Mouse (Mus musculus): ENCODE data around the gene Palm2. TPM values are rescaled to one million over a fixed set of nuclear protein-coding genes. Genes with fewer than 3 reads are reported as not detected.
A peak's percentile ranks its signal among the peaks of the same experiment; 100 is the strongest.

Gene Palm2
- polyA plus RNA-seq, 1 experiment, result 0.05 TPM

GRCm38 (mm10) chr4:57452661-57453060 is 18.6 kb downstream of the Palm2 start:
- Histone ChIP-seq H3K4me1 (ENCODE audit: control insufficient read depth, insufficient read depth, low read length) (no peaks in the 10 kb centered on the region), H3K27ac (ENCODE audit: insufficient read depth, low read depth, low read length) (no peak overlapping the region), H3K36me3 (ENCODE audit: control insufficient read depth, insufficient read depth, low read length) (no peaks in the 10 kb centered on the region), H3K27me3 (replicated peaks; ENCODE audit: control insufficient read depth, insufficient read depth, low read length) (no peaks in the 10 kb centered on the region), H3K4me3 (ENCODE audit: insufficient read depth, low read depth, low read length) (no peak overlapping the region)
- no peak for TF ChIP-seq CTCF (conservative IDR thresholded peaks at IDR 0.05; ENCODE audit: insufficient read depth, insufficient read length, low read depth, low read length)
- no peak for TF ChIP-seq POLR2A (IDR thresholded peaks at IDR 0.05; ENCODE audit: low read depth, low read length)
- no peak for DNase-seq
- WGBS, result 96% methylated on average over 5 of the region's 5 CpGs

- WGBS, result 57% methylated on average over 3 of the region's 3 CpGs
- peak; percentile 21 for DNase-seq
- TF ChIP-seq CTCF (conservative IDR thresholded peaks at IDR 0.05; ENCODE audit: insufficient read depth, insufficient read length, low read depth, low read length), result peak; percentile 59
- TF ChIP-seq POLR2A (IDR thresholded peaks at IDR 0.05; ENCODE audit: low read depth, low read length), result no peak
- no peaks in the 10 kb centered on the region for H3K4me1 ChIP-seq (ENCODE audit: control insufficient read depth, insufficient read depth, low read length)
- H3K27ac ChIP-seq (ENCODE audit: insufficient read depth, low read depth, low read length), result no peak overlapping the region
- H3K36me3 ChIP-seq (ENCODE audit: control insufficient read depth, insufficient read depth, low read length), result no peaks in the 10 kb centered on the region
- no peaks in the 10 kb centered on the region for H3K27me3 ChIP-seq (replicated peaks; ENCODE audit: control insufficient read depth, insufficient read depth, low read length)
- no peak overlapping the region for H3K4me3 ChIP-seq (ENCODE audit: insufficient read depth, low read depth, low read length)
These were observed 28.3 kb downstream of the Palm2 start for GRCm38 (mm10) chr4:57462378-57462777.

- 82% methylated on average over 7 of the region's 7 CpGs for WGBS
- TF ChIP-seq CTCF (conservative IDR thresholded peaks at IDR 0.05; ENCODE audit: insufficient read depth, insufficient read length, low read depth, low read length), result no peak
- no peak for TF ChIP-seq POLR2A (IDR thresholded peaks at IDR 0.05; ENCODE audit: low read depth, low read length)
- Histone ChIP-seq H3K4me3 (ENCODE audit: insufficient read depth, low read depth, low read length) (no peak overlapping the region), H3K27ac (ENCODE audit: insufficient read depth, low read depth, low read length) (no peak overlapping the region), H3K27me3 (replicated peaks; ENCODE audit: control insufficient read depth, insufficient read depth, low read length) (no peaks in the 10 kb centered on the region), H3K4me1 (ENCODE audit: control insufficient read depth, insufficient read depth, low read length) (no peaks in the 10 kb centered on the region), H3K36me3 (ENCODE audit: control insufficient read depth, insufficient read depth, low read length) (no peaks in the 10 kb centered on the region)
- no peak for DNase-seq
These were observed 48.4 kb downstream of the Palm2 start for GRCm38 (mm10) chr4:57482435-57482834.

- H3K27me3 ChIP-seq (replicated peaks; ENCODE audit: control insufficient read depth, insufficient read depth, low read length), result no peaks in the 10 kb centered on the region
- H3K36me3 ChIP-seq (ENCODE audit: control insufficient read depth, insufficient read depth, low read length), result no peaks in the 10 kb centered on the region
- no peak overlapping the region for H3K27ac ChIP-seq (ENCODE audit: insufficient read depth, low read depth, low read length)
- TF ChIP-seq CTCF (conservative IDR thresholded peaks at IDR 0.05; ENCODE audit: insufficient read depth, insufficient read length, low read depth, low read length) (no peak), POLR2A (IDR thresholded peaks at IDR 0.05; ENCODE audit: low read depth, low read length) (no peak)
- no peak overlapping the region for H3K4me3 ChIP-seq (ENCODE audit: insufficient read depth, low read depth, low read length)
- no peak for DNase-seq
- 78% methylated on average over 3 of the region's 3 CpGs for WGBS
- no peaks in the 10 kb centered on the region for H3K4me1 ChIP-seq (ENCODE audit: control insufficient read depth, insufficient read depth, low read length)
These were observed 52.3 kb downstream of the Palm2 start for GRCm38 (mm10) chr4:57486392-57486791.

- Histone ChIP-seq H3K4me3 (ENCODE audit: insufficient read depth, low read depth, low read length) (no peak overlapping the region), H3K27me3 (replicated peaks; ENCODE audit: control insufficient read depth, insufficient read depth, low read length) (no peaks in the 10 kb centered on the region), H3K4me1 (ENCODE audit: control insufficient read depth, insufficient read depth, low read length) (no peaks in the 10 kb centered on the region), H3K36me3 (ENCODE audit: control insufficient read depth, insufficient read depth, low read length) (no peaks in the 10 kb centered on the region), H3K27ac (ENCODE audit: insufficient read depth, low read depth, low read length) (no peak overlapping the region)
- DNase-seq, result no peak
- TF ChIP-seq POLR2A (IDR thresholded peaks at IDR 0.05; ENCODE audit: low read depth, low read length) (no peak), CTCF (conservative IDR thresholded peaks at IDR 0.05; ENCODE audit: insufficient read depth, insufficient read length, low read depth, low read length) (no peak)
- WGBS, result 82% methylated on average over 6 of the region's 6 CpGs
These were observed 55.8 kb downstream of the Palm2 start for GRCm38 (mm10) chr4:57489887-57490286.

- H3K27ac ChIP-seq (ENCODE audit: insufficient read depth, low read depth, low read length), result no peak overlapping the region
- no peak for DNase-seq
- H3K27me3 ChIP-seq (replicated peaks; ENCODE audit: control insufficient read depth, insufficient read depth, low read length), result no peaks in the 10 kb centered on the region
- TF ChIP-seq CTCF (conservative IDR thresholded peaks at IDR 0.05; ENCODE audit: insufficient read depth, insufficient read length, low read depth, low read length), result no peak
- no peak for TF ChIP-seq POLR2A (IDR thresholded peaks at IDR 0.05; ENCODE audit: low read depth, low read length)
- H3K36me3 ChIP-seq (ENCODE audit: control insufficient read depth, insufficient read depth, low read length), result no peaks in the 10 kb centered on the region
- no peak overlapping the region for H3K4me3 ChIP-seq (ENCODE audit: insufficient read depth, low read depth, low read length)
- no peaks in the 10 kb centered on the region for H3K4me1 ChIP-seq (ENCODE audit: control insufficient read depth, insufficient read depth, low read length)
- WGBS, result 89% methylated on average over 6 of the region's 6 CpGs
These were observed 70.7 kb downstream of the Palm2 start for GRCm38 (mm10) chr4:57504792-57505191.

GRCm38 (mm10) chr4:57510576-57510975 is 76.5 kb downstream of the Palm2 start:
- TF ChIP-seq POLR2A (IDR thresholded peaks at IDR 0.05; ENCODE audit: low read depth, low read length) (no peak), CTCF (conservative IDR thresholded peaks at IDR 0.05; ENCODE audit: insufficient read depth, insufficient read length, low read depth, low read length) (no peak)
- peak; percentile 10 for DNase-seq
- Histone ChIP-seq H3K36me3 (ENCODE audit: control insufficient read depth, insufficient read depth, low read length) (no peaks in the 10 kb centered on the region), H3K4me1 (ENCODE audit: control insufficient read depth, insufficient read depth, low read length) (peaks cover 3% of the 10 kb centered on the region; the same call in 1 of the 2 replicates), H3K4me3 (ENCODE audit: insufficient read depth, low read depth, low read length) (no peak overlapping the region), H3K27me3 (replicated peaks; ENCODE audit: control insufficient read depth, insufficient read depth, low read length) (no peaks in the 10 kb centered on the region), H3K27ac (ENCODE audit: insufficient read depth, low read depth, low read length) (no peak overlapping the region)
- 66% methylated on average over 2 of the region's 3 CpGs for WGBS
